9 mouse cellular contexts compared by ENCODE assay signal in genomic region chr1:164342161-164342560, GRCm38 (mm10). TPM values are rescaled to one million over a fixed set of nuclear protein-coding genes. Genes with fewer than 3 reads are reported as not detected.
DNase-seq lines count a peak whose midpoint lies in the region; ATAC-seq and TF ChIP-seq lines count a peak whose summit lies in the region.
"Had no signal": no experiment of that assay in that cellular context is flagged by ENCODE, and none has a peak within 500 bp of the region (broad histone marks: within the 10 kb centered on the region; RNA-seq: fewer than 3 reads in every experiment).

No protein-coding gene starts in this region.

- 91% methylated on average over 3 of the region's 3 CpGs for WGBS in cerebellum, adult 2 months
- WGBS in liver, embryonic 14.5 days (ENCODE audit: insufficient replicate concordance) = 60% methylated on average over 3 of the region's 3 CpGs

- H3K4me3 ChIP-seq in cerebellum, adult 2 months (replicated peaks; ENCODE audit: insufficient read depth, low read depth, low read length) = no peak overlapping the region
- no peak overlapping the region for H3K4me3 ChIP-seq in liver, embryonic 14.5 days (ENCODE audit: insufficient read depth in 1 of 2, low read depth in 2 of 2, low read length in 2 of 2)

- no peaks in the 10 kb centered on the region for H3K4me1 ChIP-seq in cerebellum, adult 2 months (ENCODE audit: control insufficient read depth, insufficient read depth, low read length)
- H3K4me1 ChIP-seq in liver, embryonic 14.5 days (replicated peaks; ENCODE audit: control insufficient read depth in 2 of 2, insufficient read depth in 2 of 2, low read length in 1 of 2) = no peaks in the 10 kb centered on the region

- DNase-seq in cerebellum, adult 2 months = no peak
- DNase-seq in cerebellum, adult 9-11 months = no peak
- DNase-seq in right cerebral cortex, postnatal 4 days = peak; percentile 31
- no peak for DNase-seq in right cerebral cortex, postnatal 10 days (ENCODE audit: low spot score in 2 of 2)
- no peak for DNase-seq in liver, embryonic 14.5 days (ENCODE audit: low read depth in 3 of 3, low spot score in 3 of 3)
- DNase-seq in thymus, postnatal 25 days = peak; percentile 53
- no peak for DNase-seq in layer of hippocampus, adult 9-10 months (ENCODE audit: low spot score)

- ATAC-seq in liver, embryonic 14.5 days (ENCODE audit: insufficient read depth) = no peak
- ATAC-seq in cerebellum, adult (ENCODE audit: insufficient number of reproducible peaks, low FRiP score, low TSS enrichment) = no peak

- H3K4me2 ChIP-seq in liver, embryonic 14.5 days (ENCODE audit: low read depth) = no peak overlapping the region

- no peaks in the 10 kb centered on the region for H3K27me3 ChIP-seq in cerebellum, adult 2 months (ENCODE audit: control insufficient read depth, insufficient read depth, low read length)
- no peaks in the 10 kb centered on the region for H3K27me3 ChIP-seq in liver, embryonic 14.5 days (ENCODE audit: control insufficient read depth, insufficient read depth, low read length)

- no peak overlapping the region for H3K9ac ChIP-seq in liver, embryonic 14.5 days (replicated peaks)

- H3K27ac ChIP-seq in cerebellum, adult 2 months (ENCODE audit: insufficient read depth, low read length) = no peak overlapping the region
- H3K27ac ChIP-seq in liver, embryonic 14.5 days = no peak overlapping the region
- H3K27ac ChIP-seq: macrophage had no signal

- peak; percentile 41 for TF ChIP-seq CTCF in cerebellum, adult 2 months (IDR thresholded peaks at IDR 0.05; ENCODE audit: borderline replicate concordance, insufficient read depth, low read depth, low read length)
- peak; percentile 64 for TF ChIP-seq CTCF in liver, embryonic 14.5 days (IDR thresholded peaks at IDR 0.05; ENCODE audit: low read depth)

- no peak for TF ChIP-seq EP300 in liver, embryonic 14.5 days (IDR thresholded peaks at IDR 0.05; ENCODE audit: low read depth)

- H3K36me3 ChIP-seq in liver, embryonic 14.5 days (replicated peaks; ENCODE audit: control insufficient read depth, insufficient read depth, low read depth) = no peaks in the 10 kb centered on the region

- TF ChIP-seq POLR2A in cerebellum, adult 2 months (IDR thresholded peaks at IDR 0.05; ENCODE audit: borderline replicate concordance, insufficient read depth, low read length) = no peak

- H3K9me3 ChIP-seq in liver, embryonic 14.5 days (ENCODE audit: control insufficient read depth, low read length) = no peaks in the 10 kb centered on the region

RNA-seq across cellular contexts. Expression of gene Blzf1, which starts 34.9 kb away (rescaled TPM):
- 19.2 and 20.6 TPM in 2 replicates for polyA plus RNA-seq in cerebellum, adult 2 months (2012; rRNA removed)
- 2.3 and 4.1 TPM in 2 replicates for polyA plus RNA-seq in liver, embryonic 14.5 days (2012; rRNA removed)
- 8.5 and 9.9 TPM in 2 replicates for polyA plus RNA-seq in liver, embryonic 14.5 days (2014; fragmentation: Nextera tagmentation; extraction: Ambion mirVana)

RNA-seq across cellular contexts. Expression of gene Nme7, which starts 38.2 kb away (rescaled TPM):
- polyA plus RNA-seq in cerebellum, adult 2 months (2012; rRNA removed) = 12.2 and 13.6 TPM in 2 replicates
- 4.2 and 6.4 TPM in 2 replicates for polyA plus RNA-seq in liver, embryonic 14.5 days (2012; rRNA removed)
- polyA plus RNA-seq in liver, embryonic 14.5 days (2014; fragmentation: Nextera tagmentation; extraction: Ambion mirVana) = 9.0 and 13.0 TPM in 2 replicates

Comparison
In these comparisons a context has a peak if more than half of its experiments do, and no peak if none do; other contexts are left out.
1. DNase-seq: peak in right cerebral cortex, postnatal 4 days (single experiment) and thymus, postnatal 25 days (single experiment); none in cerebellum, adult 2 months (0 of 2), cerebellum, adult 9-11 months (single experiment), right cerebral cortex, postnatal 10 days (0 of 2), liver, embryonic 14.5 days (0 of 3) and layer of hippocampus, adult 9-10 months (single experiment).